Mouse (Mus musculus) frontal cortex, postnatal 36 days (tissue): ENCODE data around the gene Sdhaf1.
A peak's percentile ranks its signal among the peaks of the same experiment; 100 is the strongest.

Source experiments
- DNase-seq, 2 experiments: peaks; one replicate each; pipeline ENCODE4 v3.0.0; 2022; ENCODE audit warnings: low spot score in 2 of 2

The Sdhaf1 gene

DNA sequence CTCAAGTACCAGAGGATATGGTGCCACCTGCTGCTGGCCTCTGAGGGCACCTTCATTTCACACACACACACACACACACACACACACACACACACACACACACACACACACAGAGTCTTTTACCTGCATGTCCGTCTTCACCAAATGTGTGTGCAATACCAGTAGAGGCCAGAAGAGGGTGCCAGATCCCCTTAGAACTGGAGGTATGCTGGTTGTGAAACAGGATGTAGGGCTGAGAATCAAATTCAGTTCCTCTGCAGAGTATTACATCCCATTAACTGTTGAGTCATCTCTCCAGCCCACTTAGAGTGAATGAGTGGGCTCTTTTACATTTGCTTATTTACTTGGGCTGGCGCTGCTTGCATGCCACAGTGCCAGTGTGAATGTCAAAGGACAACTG is 1.7 kb upstream of the Sdhaf1 start:
- no peak for DNase-seq

GRCm38 (mm10) chr7:30324300-30324944 is 727 bp upstream of the Sdhaf1 start:
- peak; percentile 65 to 80 for DNase-seq

- no peak for DNase-seq
Observed at GRCm38 (mm10) chr7:30322865-30323264, 830 bp downstream of the Sdhaf1 start.

- peak; percentile 94 to 96 for DNase-seq
Observed at GRCm38 (mm10) chr7:30322285-30322667, 1.4 kb downstream of the Sdhaf1 start.

GRCm38 (mm10) chr7:30321539-30322284 is 2.0 kb downstream of the Sdhaf1 start, which contains the start of gene E130208F15Rik:
E130208F15Rik (plus strand) TSS chr7:30321740.
- DNase-seq, result peak; percentile 67 to 78

DNA sequence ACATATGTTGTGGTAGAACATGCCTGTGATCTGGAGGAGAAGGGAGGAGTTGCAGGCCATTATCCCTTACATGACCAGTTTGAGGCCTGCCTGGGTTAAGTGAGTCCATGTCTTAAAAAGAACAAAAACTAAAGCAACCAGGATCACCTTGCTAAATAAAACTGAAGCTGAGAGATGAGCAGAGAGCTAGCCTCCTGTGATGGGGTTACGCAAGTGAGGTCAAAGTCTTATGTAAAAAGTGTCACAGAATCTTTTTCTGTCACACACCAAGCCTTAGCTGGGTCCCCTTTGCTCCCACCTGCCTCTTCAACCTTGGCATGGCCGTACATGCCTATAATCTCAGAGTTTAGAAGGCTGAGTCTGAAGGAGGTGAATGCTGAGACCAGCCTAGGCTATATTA is 2.7 kb downstream of the Sdhaf1 start:
- DNase-seq, result no peak

DNA sequence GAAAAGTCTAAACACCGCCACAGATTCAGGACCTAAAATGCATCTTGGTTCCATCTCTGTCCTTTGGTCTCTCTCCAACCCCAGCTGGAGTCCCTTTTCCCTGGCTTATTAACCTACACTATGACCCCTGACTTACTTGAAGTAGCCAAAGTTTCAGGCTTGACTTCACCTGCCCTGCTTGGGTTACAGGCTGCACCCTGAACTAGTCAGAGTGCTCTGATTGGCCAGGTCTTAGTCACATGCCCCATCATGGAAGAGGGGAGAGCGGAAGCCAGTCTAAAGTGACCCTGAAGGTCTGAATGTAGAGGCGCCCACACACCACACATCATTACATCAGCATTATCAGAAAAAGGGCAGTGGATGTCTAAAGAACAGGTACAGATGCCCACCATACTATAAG is 5.6 kb downstream of the Sdhaf1 start:
- no peak for DNase-seq

DNA sequence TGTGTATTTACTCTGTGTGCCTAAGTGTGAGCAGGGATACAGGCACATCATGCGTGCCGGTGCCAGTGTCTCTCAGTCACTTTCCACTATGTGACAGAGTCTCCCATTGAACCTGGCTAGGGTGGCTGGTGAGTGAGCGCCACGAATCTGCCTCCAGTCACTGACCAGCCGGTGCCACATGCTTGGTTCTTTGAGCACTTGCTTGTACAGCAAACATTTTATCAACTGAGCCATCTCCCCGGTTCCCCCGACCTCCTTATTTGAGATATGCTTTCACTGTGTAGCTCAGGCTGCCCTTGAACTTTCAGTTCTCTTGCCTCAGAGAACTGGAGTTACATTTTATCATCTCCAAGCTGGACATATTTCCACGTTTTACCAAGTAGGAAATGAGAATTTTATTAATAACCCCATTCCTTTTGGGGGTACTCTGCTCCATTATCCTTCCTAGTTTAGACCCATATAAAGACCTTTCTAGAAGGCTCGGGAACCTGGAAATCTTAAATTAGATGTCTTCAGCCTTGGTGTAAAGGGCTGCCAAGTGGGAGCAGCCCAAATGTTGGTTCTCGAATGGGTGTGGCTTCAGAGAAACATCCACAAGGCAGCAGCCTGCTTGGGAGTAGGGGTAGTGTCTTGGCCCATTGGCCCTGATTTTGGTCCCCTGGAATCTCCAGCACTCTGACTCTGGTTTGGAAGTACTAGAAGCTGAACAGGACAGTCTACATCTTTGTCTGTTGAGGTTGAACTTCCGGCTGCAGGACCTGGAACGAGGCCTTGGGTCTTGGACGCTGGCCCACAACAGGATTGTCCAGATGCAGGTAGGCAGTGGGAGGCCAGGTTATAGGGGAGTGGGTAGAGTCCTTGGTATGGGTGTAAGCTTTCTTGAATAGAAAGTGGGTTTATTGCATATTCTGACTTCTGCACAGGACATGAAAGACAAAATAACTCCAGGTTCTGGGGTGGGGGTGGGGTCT is 7.9 kb downstream of the Sdhaf1 start:
- no peak for DNase-seq

DNA sequence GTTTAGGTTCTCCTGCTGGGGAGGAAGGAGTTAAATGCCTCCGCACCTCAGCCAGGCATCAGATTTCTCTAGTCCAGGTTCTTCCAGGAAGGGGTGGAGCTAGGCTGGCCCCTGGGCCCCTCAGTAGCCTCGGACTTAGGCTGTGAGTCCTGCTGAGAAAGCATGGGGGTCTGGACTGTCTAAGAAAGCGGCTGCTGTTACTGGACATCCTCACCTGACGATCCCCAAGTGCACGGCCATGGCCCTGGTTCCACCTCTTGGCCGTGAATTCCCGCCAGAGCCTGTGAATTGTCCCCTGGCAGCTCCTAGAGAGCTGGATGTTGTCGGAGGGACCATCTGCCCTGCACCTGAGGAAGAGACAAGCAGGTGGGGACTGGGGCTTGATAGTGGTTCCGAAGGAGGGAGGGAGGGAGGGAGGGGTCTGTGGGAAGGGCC is 9.0 kb downstream of the Sdhaf1 start, which contains the start of gene Syne4:
Syne4 (plus strand) TSS at position 87 of the 435 bp plus-strand sequence.
- DNase-seq, result no peak

- DNase-seq, result no peak
Observed at GRCm38 (mm10) chr7:30313666-30314320, 9.9 kb downstream of the Sdhaf1 start.

GRCm38 (mm10) chr7:30310136-30310535 is 13.6 kb downstream of the Sdhaf1 start:
- DNase-seq, result no peak

DNA sequence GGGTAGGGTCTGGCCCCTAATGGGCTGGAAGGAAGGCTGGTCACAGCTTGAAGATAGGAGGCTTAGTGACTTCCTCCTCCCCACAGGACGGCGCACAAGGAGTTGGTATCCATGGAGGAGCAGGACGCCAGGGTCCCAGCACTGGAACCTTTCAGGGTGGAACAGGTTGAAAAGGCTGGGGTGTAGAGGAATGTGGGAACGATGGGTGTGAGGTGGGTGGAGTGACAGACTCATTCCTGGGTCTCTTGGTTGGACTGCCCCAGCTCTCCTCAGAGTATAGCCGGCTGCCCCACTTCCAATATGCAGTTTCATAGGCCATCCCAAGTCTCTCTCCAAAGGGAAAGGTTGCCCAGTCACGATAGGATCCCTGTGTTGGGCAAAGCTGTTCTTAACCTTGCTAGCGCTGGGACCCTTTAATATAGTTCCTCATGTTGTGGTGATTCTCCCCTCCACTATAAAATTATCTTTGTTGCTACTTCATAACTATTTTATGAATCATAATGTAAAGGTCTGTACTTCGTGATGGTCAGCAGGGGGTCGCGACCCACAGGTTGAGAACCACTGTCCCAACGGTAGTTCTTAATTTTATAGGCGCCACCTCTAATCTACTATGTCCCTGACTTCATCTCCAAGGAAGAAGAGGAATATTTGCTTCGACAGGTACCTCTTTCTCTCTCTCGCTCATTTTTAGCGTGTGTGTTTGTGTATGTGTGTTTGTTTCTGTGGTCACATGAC is 14.1 kb downstream of the Sdhaf1 start:
- no peak for DNase-seq

GRCm38 (mm10) chr7:30308076-30309005 is 15.4 kb downstream of the Sdhaf1 start, which contains the start of gene Alkbh6:
Alkbh6 (plus strand) TSS chr7:30308717.
- peak; percentile 94 to 97 for DNase-seq

- DNase-seq, result no peak
Observed at GRCm38 (mm10) chr7:30306083-30306779, 17.5 kb downstream of the Sdhaf1 start.

DNA sequence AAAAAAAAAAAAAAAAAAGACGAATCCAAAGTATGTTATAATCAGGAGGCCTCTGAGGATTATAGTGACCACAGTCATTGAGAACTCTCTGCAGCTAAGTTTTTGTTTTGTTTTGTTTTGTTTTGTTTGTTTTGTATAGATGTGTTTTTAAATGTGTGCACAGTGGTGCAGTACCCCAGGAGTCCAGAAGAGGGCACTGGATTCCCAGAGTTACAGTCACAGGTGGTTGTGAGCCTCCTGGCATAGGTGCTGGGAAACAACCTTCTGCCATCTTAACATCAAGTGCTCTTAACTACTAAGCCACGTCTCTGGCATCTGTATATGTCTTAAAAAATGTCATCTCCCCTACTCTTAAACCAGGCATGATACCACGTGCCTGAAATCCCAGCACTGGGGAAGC is 22.8 kb downstream of the Sdhaf1 start:
- DNase-seq, result no peak

- DNase-seq, result no peak
Observed at GRCm38 (mm10) chr7:30297266-30297665, 26.4 kb downstream of the Sdhaf1 start.

DNA sequence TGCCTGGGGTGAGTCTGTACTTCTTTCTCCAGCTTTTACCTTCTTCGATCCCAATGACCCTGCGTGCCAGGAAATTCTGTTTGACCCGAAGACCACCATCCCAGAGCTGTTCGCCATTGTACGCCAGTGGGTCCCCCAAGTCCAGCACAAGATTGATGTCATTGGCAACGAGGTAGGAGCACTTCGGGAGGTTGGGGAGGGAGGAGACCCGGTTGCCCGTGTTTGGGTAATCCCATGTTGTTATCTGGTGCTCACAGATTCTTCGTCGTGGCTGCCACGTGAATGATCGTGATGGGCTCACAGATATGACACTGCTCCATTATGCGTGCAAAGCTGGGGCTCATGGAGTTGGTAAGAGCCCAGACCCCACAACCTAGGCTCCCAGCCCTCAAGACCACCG is 26.9 kb downstream of the Sdhaf1 start:
- no peak for DNase-seq

- no peak for DNase-seq
Observed at GRCm38 (mm10) chr7:30295103-30295502, 28.6 kb downstream of the Sdhaf1 start.

- no peak for DNase-seq
Observed at GRCm38 (mm10) chr7:30294296-30294695, 29.4 kb downstream of the Sdhaf1 start.
